Mouse (Mus musculus) thymus, adult 2 months (tissue): ENCODE measurements around the gene Nlrc4. TPM values are rescaled to one million over a fixed set of nuclear protein-coding genes. Genes with fewer than 3 reads are reported as not detected.

Experiments
- DNase-seq: peaks from one replicate; pipeline ENCODE4 v3.0.0; 2021
- H3K27ac ChIP-seq: fragments of 200-500 bp; 2 replicates; pipeline ENCODE4 v1.5.1; 2012; ENCODE audit warnings: low read length, control low read depth; ENCODE audit not compliant: control insufficient read depth, insufficient read depth
- H3K27me3 ChIP-seq: fragments of 200-500 bp; 2 replicates; pipeline ENCODE4 v1.6.1; 2012; ENCODE audit warnings: mild to moderate bottlenecking, low read length, moderate library complexity, mixed read lengths; ENCODE audit not compliant: control insufficient read depth, insufficient read depth
- H3K36me3 ChIP-seq: fragments of 200-500 bp; 2 replicates; pipeline ENCODE4 v1.6.1; 2012; ENCODE audit warnings: mild to moderate bottlenecking, low read length, moderate library complexity; ENCODE audit not compliant: control insufficient read depth, insufficient read depth
- H3K4me1 ChIP-seq: fragments of 200-500 bp; replicated peaks from 2 replicates; pipeline ENCODE4 v1.6.1; 2012; ENCODE audit warnings: low read length; ENCODE audit not compliant: control insufficient read depth, insufficient read depth
- H3K4me3 ChIP-seq: fragments of 200-500 bp; 2 replicates; pipeline ENCODE4 v1.5.1; 2012; ENCODE audit warnings: mild to moderate bottlenecking, low read length, control low read depth, moderate library complexity; ENCODE audit not compliant: control insufficient read depth, insufficient read depth
- CTCF ChIP-seq: fragments of 200-500 bp; IDR thresholded peaks from 2 replicates; pipeline ENCODE4 v1.5.1; 2012; ENCODE audit warnings: mild to moderate bottlenecking, control low read depth, low read length, moderate library complexity, borderline replicate concordance; ENCODE audit not compliant: control insufficient read depth, poor library complexity, insufficient read depth; ENCODE audit errors: extremely low read depth
- POLR2A ChIP-seq: fragments of 200-500 bp; IDR thresholded peaks from 2 replicates; pipeline ENCODE4 v1.6.1; 2012; ENCODE audit warnings: mild to moderate bottlenecking, low read length, control low read depth, moderate library complexity; ENCODE audit not compliant: control insufficient read depth, poor library complexity, insufficient read depth; ENCODE audit errors: extremely low read depth
- WGBS: fragments of 180-500 bp; shearing (Covaris S2); methylation state at CpG from one replicate; pipeline ENCODE4 v1.1.7; 2018; 5-methylcytosine and 5-hydroxymethylcytosine counted together
- polyA plus RNA-seq: library from polyadenylated mRNA; depleted of rRNA; stranded (reverse); fragments of >200 nt; gene quantifications from 2 replicates; pipeline ENCODE4 v1.2.3, GENCODE M21; 2012

Nlrc4 gene
- polyA plus RNA-seq, 1 experiment: 0.35 TPM

DNA sequence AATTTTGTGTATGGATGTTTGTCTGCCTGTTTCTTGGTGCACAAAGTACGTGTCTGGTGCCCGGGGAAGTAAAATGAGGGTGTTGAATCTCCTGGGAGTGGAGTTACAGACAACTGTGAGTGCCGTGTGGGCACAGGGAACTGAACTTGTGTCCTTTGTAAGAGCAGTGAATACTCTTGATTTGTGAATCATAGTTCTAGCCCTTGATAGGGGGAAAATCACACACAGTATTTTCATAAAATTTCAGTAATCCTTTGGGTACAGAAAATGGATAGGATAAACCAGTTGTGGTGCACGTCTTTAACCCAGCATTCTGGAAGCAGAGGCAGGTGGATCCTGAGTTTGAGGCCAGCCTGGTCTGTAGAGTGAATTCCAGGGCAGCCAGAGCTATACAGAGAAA lies 62.2 kb downstream of the Nlrc4 start:
- DNase-seq: no peak
- TF ChIP-seq POLR2A (no peak), CTCF (no peak)
- H3K27ac ChIP-seq: no peak overlapping the region
- no peaks in the 10 kb centered on the region for H3K27me3 ChIP-seq
- no peak overlapping the region for H3K4me3 ChIP-seq
- 82% methylated on average over 4 of the region's 4 CpGs for WGBS
- peaks cover 5% of the 10 kb centered on the region for H3K4me1 ChIP-seq
- H3K36me3 ChIP-seq: peaks cover under 1% of the 10 kb centered on the region; the same call in 1 of the 2 replicates

DNA sequence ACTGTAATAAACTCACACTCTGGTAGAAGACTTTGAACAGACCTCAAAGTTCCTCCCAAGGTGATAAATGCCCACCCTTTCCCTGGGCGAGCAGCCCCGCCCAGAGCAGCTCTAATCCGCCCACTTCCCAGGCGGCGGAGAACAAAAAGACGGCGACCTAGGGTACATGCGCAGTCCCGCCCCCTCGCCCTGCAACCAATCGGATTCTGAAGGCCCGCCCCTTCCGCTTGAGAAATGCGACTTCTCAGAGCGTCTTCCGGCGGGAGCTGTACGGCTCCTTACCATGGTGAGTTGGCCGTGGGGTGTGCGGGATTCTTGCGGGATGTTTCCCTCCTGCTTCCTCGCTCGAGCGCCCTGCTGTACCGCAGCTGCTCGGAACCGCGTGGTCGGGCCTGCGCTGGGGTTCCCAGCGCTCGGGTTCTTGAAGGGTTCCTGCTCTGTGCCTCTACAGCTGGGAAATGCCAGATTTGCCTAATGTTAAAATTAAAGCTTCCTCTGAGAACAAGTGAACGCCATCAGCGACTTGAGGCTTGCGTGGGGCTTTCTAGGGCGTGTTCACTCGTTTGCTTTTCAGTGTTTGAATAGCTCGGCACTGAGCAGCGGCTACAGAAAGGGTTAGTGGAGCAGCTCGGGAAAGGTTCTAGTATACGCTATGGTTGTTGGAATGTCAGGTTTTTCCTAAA lies 63.4 kb downstream of the Nlrc4 start, which contains the start of gene Slc30a6:
Slc30a6 (plus strand) TSS at position 226 of the 683 bp plus-strand sequence.
- peak within 1 kb of the TSS; percentile 54 for H3K27ac ChIP-seq
- H3K27me3 ChIP-seq: no peaks in the 10 kb centered on the region
- peaks cover 5% of the 10 kb centered on the region for H3K4me1 ChIP-seq
- DNase-seq: peak; percentile 97
- TF ChIP-seq CTCF (peak; percentile 62; the same call in 1 of the 2 replicates), POLR2A (peak; percentile 85)
- no peaks in the 10 kb centered on the region for H3K36me3 ChIP-seq
- peak within 1 kb of the TSS; percentile 89 for H3K4me3 ChIP-seq
- WGBS: under 1% methylated on average over 41 of the region's 41 CpGs

DNA sequence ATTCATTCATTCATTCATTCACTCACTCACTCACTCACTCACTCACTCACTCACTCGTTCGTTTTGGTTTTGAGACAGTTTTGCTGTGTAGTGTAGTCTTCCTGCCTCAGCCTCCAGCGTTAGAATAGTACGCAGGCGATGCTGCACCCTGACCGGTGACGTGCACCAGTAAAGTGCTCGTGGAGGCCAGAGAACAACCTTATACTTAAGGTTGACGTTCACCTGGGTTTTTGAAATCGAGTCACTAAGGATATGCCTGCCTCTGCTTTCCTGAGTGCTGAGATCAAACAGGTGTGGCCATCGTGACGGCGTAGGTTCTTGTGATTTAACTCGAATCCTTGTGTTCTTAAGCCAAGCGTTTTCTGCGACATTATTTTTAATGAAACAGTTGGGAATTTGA lies 64.1 kb downstream of the Nlrc4 start:
- Histone ChIP-seq H3K4me3 (peak overlapping the region; percentile 23), H3K27me3 (no peaks in the 10 kb centered on the region), H3K36me3 (no peaks in the 10 kb centered on the region), H3K4me1 (peaks cover 5% of the 10 kb centered on the region), H3K27ac (peak overlapping the region; percentile 47)
- peak; percentile 15 for DNase-seq
- WGBS: 12% methylated on average over 16 of the region's 16 CpGs
- TF ChIP-seq CTCF (no peak), POLR2A (no peak)

DNA sequence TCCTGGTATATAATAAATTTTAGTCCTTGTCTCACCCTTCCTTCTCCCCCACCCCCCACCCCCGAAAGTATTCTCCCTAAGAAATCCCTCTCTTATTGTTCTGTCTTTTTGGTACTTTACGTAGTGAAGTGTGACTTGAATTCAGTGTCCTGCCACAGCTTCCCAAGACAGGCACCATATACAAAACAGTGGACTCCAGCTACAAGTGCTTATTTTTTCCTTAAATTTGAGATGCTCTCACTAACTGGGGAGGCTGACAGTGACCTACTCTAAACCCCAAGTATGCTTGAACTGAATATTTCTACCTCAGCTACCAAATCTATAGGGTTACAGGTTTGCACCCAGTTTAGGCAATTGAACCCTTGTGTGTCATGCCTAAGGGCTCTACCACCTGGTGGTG lies 64.6 kb downstream of the Nlrc4 start:
- Histone ChIP-seq H3K4me1 (peaks cover 5% of the 10 kb centered on the region), H3K4me3 (no peak overlapping the region), H3K27ac (no peak overlapping the region), H3K27me3 (no peaks in the 10 kb centered on the region), H3K36me3 (no peaks in the 10 kb centered on the region)
- no peak for DNase-seq
- WGBS: 93% methylated on average over 2 of the region's 2 CpGs
- TF ChIP-seq CTCF (no peak), POLR2A (no peak)

DNA sequence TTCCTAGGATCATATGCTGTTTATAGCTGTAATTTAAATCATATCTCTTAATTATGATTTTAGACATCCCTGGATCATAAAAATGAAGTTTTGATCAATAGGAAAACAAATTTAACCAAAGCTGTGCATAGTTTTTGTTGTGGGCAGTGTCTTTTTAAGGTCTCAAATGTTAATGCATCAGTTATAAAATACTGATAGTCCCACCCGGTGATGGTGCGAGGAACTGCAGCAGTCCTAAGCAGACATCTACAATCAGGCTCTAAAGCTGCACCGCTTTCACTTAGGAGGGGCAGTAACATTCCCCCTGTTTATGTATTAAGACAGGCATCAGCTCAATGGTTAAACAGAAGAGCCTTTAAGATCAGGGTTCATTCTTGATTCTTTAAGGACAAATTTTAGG lies 69.1 kb downstream of the Nlrc4 start:
- peaks cover 13% of the 10 kb centered on the region for H3K36me3 ChIP-seq
- TF ChIP-seq POLR2A: no peak
- TF ChIP-seq CTCF: no peak
- 94% methylated on average over 3 of the region's 3 CpGs for WGBS
- H3K27me3 ChIP-seq: no peaks in the 10 kb centered on the region
- no peak for DNase-seq
- no peak overlapping the region for H3K4me3 ChIP-seq
- H3K4me1 ChIP-seq: peaks cover 2% of the 10 kb centered on the region
- no peak overlapping the region for H3K27ac ChIP-seq

DNA sequence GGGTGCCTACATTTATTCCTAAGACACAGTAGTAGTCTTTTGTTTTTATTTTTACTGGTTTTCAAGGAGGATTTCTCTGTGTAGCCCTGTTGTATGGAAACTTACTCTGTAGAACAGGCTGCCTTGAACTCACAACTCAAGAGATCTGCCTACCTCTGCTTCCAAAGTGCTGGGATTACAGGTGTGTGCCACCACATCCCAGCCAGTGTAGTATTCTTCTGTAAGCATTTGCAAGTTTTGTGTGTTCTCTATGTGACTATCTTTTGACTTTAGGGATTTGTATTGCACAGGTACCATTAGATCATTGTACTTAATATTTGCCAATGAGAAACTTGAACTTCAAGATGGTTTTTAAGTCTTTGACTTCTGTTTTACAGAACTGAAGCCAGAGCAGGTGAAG lies 72.3 kb downstream of the Nlrc4 start:
- peaks cover 41% of the 10 kb centered on the region for H3K36me3 ChIP-seq
- TF ChIP-seq CTCF: no peak
- no peak for TF ChIP-seq POLR2A
- no peak for DNase-seq

More for the DNA sequence above, 72.3 kb downstream of the Nlrc4 start:
- Histone ChIP-seq H3K27ac (no peak overlapping the region), H3K27me3 (no peaks in the 10 kb centered on the region), H3K4me1 (no peaks in the 10 kb centered on the region), H3K4me3 (no peak overlapping the region)
